Mouse (Mus musculus) spleen, adult 10 weeks (tissue): Measurements from ENCODE around the gene Rtca. TPM values are rescaled to one million over a fixed set of nuclear protein-coding genes. Genes with fewer than 3 reads are reported as not detected.

Experiments used
- polyA plus RNA-seq: library from polyadenylated mRNA; stranded (reverse); fragments of 350-450 nt; fragmentation: Illumina TruSeq; extraction: RNeasy Lipid Tissue Mini Kit (QIAGEN cat#74804); gene quantifications from one replicate; pipeline ENCODE4 v1.2.3, GENCODE M21; 2015; ENCODE audit warnings: low replicate concordance; ENCODE audit not compliant: insufficient read depth

Rtca gene
- 29.3 TPM for polyA plus RNA-seq

GRCm38 (mm10) chr3:116507772-116508351, at the start of gene Rtca:
Gene Rtca (minus strand): TSS chr3:116508208.

GRCm38 (mm10) chr3:116512904-116513716, 5.1 kb upstream of the Rtca start, which contains the start of gene Dbt:
Gene Dbt (plus strand): TSS chr3:116513070.

Other genes with a start within 250 kb of the Rtca start
- gene Cdc14a, start 84.2 kb downstream of the Rtca start, polyA plus RNA-seq, result 19.9 TPM
- gene Dbt, start 4.9 kb upstream of the Rtca start, polyA plus RNA-seq, result 22.3 TPM
- gene Lrrc39, start 54.8 kb upstream of the Rtca start, polyA plus RNA-seq, result 0.47 TPM
- 16.3 TPM for gene Sass6, start 86.8 kb upstream of the Rtca start, polyA plus RNA-seq
- gene Trmt13, start 106.4 kb upstream of the Rtca start, polyA plus RNA-seq, result 48.9 TPM
- 82.0 TPM for gene Mfsd14a, start 154.5 kb upstream of the Rtca start, polyA plus RNA-seq
- not detected for gene Gm43191, start 173.1 kb upstream of the Rtca start, polyA plus RNA-seq
- gene Slc35a3, start 204.6 kb upstream of the Rtca start, polyA plus RNA-seq, result 45.2 TPM